Mouse (Mus musculus): ENCODE data around the gene Samd14. TPM values are rescaled to one million over a fixed set of nuclear protein-coding genes. Genes with fewer than 3 reads are reported as not detected.

Gene Samd14
- polyA plus RNA-seq, 1 experiment from 2014 or later = 36.7 TPM

DNA sequence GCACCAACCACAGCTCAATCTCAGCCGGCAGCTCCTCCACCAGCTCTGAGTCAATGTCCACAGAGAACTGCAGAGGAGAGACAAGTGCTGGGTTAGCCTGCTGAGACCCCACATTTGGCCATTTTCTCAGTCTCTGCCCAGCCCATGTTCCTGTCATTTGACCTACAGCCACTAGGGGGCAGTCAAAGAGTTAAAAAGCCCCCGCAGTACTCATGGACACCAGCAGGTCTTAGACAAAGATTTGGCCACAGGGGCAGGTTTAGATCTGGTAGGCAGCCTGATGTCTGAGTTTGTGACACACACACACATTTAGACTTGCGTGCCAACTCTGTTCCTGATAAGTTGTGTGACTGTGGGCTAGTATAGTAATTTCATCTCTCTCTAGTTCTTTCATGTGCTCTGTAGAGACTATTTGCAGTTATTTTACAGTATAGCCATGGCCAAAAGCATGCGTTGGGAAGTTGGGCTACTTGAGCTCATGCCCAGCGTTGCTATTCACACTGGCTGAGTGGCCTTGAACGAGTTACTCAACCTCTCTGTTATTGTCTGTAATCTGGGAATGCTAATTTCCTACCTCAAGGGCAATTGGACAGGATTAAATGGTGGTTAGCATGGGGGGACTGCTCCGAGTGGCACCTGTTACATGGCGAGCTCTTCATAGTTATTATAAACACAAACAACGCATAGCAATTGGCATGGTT lies 37.5 kb downstream of the Samd14 start:
- WGBS = 63% methylated on average over 9 of the region's 9 CpGs
- Histone ChIP-seq H3K9me3 (no peaks in the 10 kb centered on the region), H3K36me3 (replicated peaks) (0 out of 2 replicates have a peak, but pooled peaks cover 5% of the 10 kb centered on the region), H3K4me1 (peaks cover 6% of the 10 kb centered on the region; the same call in 1 of the 2 replicates), H3K27me3 (ENCODE audit: poor library complexity, severe bottlenecking) (peaks cover 16% of the 10 kb centered on the region; the same call in 1 of the 2 replicates), H3K27ac (no peak overlapping the region), H3K4me3 (no peak overlapping the region)
- DNase-seq (ENCODE audit: extremely low spot score, low spot score) = peak; percentile 68

DNA sequence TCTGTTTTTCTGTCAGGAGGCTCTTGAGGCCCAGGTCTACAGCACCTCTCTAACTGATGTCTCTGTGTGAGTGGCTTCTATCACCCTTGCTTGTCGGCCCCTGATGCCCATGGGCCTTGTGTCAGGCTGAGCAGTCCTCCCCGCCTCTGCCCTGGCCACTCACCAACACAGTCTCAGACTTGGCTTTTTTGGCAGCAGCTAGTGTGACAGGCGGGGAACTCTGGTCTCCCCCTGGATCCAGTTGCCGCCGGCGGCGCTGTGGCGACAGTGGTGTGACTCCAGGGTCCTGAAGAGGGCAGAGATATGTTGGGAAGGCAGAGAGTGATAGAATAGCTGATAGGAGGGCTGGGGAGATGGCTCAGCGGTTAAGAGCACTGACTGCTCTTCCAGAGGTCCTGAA lies 43.4 kb downstream of the Samd14 start:
- Histone ChIP-seq H3K4me3 (no peak overlapping the region), H3K27ac (no peak overlapping the region), H3K27me3 (ENCODE audit: poor library complexity, severe bottlenecking) (peaks cover 27% of the 10 kb centered on the region), H3K36me3 (replicated peaks) (peaks cover 15% of the 10 kb centered on the region; the same call in 1 of the 2 replicates), H3K4me1 (peaks cover 20% of the 10 kb centered on the region), H3K9me3 (no peaks in the 10 kb centered on the region)
- DNase-seq (ENCODE audit: extremely low spot score, low spot score) = no peak
- 78% methylated on average over 9 of the region's 9 CpGs for WGBS

DNA sequence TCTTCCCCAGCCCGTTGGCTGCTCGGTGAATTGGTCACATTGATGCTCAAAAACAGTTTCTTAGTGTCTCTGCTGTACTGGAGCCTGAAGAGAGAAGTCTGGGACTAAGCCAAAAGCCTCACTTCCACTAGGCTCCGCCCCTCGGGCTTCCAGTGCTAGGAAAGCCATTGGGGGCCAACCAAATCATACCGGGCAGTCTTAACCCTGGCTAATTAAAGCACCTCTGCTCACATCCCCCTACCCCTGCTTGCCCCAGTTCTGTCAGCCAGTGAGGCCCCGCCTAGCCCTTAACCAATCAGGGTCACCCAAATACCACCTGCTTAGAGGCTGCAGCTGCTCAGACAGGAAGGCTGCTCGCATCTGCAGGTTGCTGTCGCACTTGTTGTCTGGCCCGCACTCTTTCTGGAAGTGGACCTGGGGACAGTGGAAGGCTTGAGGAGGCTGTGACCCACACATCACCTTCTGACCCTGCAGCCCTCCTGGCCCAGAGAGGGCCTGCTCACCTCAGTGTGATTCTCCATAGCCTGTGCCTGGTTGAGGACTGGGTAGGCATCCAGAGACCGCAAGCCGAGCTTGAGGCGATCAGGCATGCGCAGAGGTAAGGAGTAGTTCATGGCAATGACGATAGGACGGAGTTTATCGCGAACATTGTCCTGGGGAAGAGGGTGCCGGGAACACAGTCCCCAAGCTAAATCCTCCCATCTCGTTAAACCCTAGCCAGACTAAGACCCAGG lies 47.3 kb downstream of the Samd14 start:
- Histone ChIP-seq H3K36me3 (replicated peaks) (peaks cover 10% of the 10 kb centered on the region; the same call in 1 of the 2 replicates), H3K4me1 (peaks cover 21% of the 10 kb centered on the region), H3K9me3 (no peaks in the 10 kb centered on the region), H3K27ac (peak overlapping the region; percentile 54), H3K27me3 (ENCODE audit: poor library complexity, severe bottlenecking) (peaks cover 30% of the 10 kb centered on the region), H3K4me3 (peak overlapping the region; percentile 42)
- WGBS = 19% methylated on average over 19 of the region's 19 CpGs
- DNase-seq (ENCODE audit: extremely low spot score, low spot score) = peak; percentile 34

DNA sequence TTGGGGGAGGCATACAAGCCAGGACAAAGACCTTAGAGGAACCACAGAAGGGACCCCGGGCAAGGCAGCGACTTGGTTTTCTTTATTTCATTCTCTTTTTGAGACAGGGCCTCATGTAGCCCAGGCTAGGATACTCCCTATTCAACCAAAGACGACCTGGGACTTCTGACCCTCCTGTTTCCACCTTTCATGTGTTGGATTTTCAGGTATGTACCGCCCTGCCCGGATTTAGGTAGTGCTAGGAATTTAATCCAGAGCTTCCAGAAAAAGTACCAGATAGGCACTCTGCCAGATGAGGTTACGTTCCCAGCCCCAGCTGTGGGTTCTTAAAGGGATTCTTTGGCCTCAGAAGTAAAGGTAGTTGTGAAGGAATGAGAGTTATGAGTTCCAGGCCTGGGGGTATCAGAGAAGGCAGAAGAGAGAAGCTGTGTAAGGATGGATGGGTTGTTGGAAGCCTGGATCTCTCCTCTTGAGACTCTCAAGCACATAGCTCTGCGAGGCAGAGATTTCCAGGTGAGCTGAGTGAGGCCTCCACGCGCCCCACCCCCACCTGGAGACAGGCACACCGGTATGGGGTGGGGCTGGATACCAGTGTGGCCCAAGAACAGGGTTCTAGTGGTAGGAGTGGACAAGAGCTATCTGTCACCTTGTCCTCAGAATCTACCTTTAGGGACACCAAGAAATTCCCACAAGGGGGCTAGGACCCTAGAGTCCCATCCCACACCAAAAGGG lies 59.7 kb downstream of the Samd14 start:
- Histone ChIP-seq H3K27me3 (ENCODE audit: poor library complexity, severe bottlenecking) (peaks cover 10% of the 10 kb centered on the region), H3K4me1 (peaks cover 33% of the 10 kb centered on the region), H3K9me3 (no peaks in the 10 kb centered on the region), H3K36me3 (replicated peaks) (peaks cover 8% of the 10 kb centered on the region), H3K27ac (0 out of 2 replicates have a peak overlapping the region, but pooled peaks have one; percentile 20), H3K4me3 (no peak overlapping the region)
- DNase-seq (ENCODE audit: extremely low spot score, low spot score) = no peak
- 90% methylated on average over 10 of the region's 10 CpGs for WGBS

DNA sequence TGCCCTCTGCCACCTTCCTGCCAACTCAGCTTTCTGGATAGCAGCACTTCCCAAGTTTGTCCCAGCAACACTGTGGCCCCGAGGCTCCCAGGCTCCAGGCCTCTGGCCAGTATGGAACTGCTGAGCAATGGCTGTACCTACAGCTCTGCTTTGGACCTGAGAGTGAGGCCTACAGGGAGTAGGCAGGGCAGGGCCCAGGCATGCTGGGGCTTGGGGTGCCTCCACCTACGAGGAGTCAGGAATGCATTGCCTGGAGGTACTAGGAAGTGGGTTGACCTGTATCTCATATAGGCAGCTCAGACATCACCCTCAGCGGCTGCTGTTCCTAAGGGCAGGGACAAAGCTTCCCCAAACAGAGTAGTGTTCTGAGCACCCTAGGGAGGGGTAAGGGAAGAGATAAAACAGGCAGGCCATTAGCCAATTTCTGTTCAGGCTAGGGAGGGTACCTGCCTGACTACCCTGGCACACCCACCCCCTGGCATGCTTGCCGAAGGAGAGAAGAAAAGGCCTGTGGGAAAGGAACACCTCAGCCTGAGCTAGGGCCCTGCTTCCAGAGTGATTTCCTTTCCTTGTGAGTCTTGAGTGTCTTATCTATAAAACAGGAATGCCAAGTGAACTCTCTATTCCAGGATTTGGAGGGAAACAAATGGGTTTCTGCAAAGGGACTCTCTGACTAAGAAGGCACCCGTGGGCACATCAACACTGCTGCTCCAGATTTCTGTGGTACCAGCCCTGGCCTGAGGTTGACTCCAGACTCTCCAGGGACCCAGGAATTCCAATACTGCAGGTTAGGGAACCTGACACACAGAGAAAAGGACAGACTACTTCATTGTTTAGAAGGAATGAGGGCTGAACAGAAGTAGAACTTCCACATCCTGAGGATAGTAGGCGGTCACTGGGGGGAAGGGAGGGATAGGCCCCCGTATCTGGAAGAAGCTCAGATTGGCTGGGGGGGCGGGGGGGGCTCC lies 60.7 kb downstream of the Samd14 start:
- peaks cover 21% of the 10 kb centered on the region for H3K27me3 ChIP-seq (ENCODE audit: poor library complexity, severe bottlenecking)
- WGBS = 69% methylated on average over 8 of the region's 8 CpGs
- peaks cover 43% of the 10 kb centered on the region for H3K4me1 ChIP-seq
- H3K9me3 ChIP-seq = no peaks in the 10 kb centered on the region
- peaks cover 8% of the 10 kb centered on the region for H3K36me3 ChIP-seq (replicated peaks)
- no peak overlapping the region for H3K4me3 ChIP-seq
- no peak for DNase-seq (ENCODE audit: extremely low spot score, low spot score)
- H3K27ac ChIP-seq = 0 out of 2 replicates have a peak overlapping the region, but pooled peaks have one; percentile 21

DNA sequence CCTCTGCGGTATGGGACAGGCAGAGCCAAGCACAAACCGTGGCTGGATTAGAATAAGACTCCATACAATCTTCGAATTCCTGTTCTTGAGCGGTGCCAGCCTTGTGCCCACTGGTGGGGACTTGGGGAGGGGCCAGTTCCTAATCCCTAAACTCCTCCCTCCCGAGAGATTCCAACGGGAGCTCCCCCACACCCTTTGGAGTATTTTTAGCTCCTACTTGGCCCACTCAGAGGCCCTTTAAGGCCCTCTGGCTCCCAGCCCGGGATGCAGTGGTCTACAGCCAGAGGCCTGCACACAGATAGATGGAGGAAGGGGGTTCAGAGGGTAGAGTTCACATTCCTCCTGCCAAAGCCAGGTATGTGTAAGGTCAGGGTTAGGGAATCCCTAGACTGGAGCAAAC lies 61.6 kb downstream of the Samd14 start:
- H3K36me3 ChIP-seq (replicated peaks) = 0 out of 2 replicates have a peak, but pooled peaks cover 3% of the 10 kb centered on the region
- no peak overlapping the region for H3K4me3 ChIP-seq
- WGBS = 53% methylated on average over 7 of the region's 7 CpGs
- H3K9me3 ChIP-seq = no peaks in the 10 kb centered on the region
- H3K27me3 ChIP-seq (ENCODE audit: poor library complexity, severe bottlenecking) = peaks cover 29% of the 10 kb centered on the region
- DNase-seq (ENCODE audit: extremely low spot score, low spot score) = no peak
- peaks cover 52% of the 10 kb centered on the region for H3K4me1 ChIP-seq
- 0 out of 2 replicates have a peak overlapping the region, but pooled peaks have one; percentile 51 for H3K27ac ChIP-seq

DNA sequence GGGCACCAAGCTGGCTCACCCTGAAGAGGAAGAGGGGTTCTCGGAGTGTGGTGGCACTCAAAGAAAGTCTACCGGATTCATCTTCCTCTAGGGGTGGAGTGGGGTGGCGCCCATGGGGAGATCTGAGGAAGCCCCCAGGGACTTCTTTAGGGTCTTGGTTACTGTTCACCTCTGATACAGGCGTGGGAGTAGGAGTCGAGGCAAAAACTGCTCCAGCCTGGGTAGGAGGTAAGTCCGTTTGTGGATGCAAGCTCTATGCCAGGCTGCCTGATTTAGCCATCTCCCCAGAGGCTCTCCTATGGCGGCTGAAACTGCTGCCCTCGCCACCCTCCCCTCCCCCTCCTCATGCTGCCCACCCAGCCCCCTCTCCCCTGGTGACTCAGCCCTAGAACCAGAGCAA lies 62.5 kb downstream of the Samd14 start:
- H3K9me3 ChIP-seq = no peaks in the 10 kb centered on the region
- H3K27ac ChIP-seq = no peak overlapping the region

DNA sequence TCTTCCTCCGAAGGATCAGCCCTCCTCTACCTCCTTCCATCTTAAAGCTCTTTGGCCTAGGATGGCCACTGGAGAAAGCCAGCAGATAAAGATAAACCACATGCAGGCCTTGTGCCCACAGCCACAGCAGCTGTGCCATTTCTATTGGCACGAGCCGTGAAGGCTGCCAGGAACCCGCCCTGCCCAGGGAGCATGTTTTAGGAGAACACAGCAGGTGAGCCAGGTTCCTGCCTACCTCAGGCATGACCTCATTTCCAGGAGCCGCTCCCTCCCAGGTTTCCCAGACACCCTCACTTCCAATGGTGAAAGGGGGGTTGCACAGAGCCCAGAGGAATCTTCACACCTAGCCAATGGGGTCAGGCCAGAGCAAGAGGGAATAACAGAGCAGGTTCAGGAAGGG lies 63.1 kb downstream of the Samd14 start:
- Histone ChIP-seq H3K27me3 (ENCODE audit: poor library complexity, severe bottlenecking) (peaks cover 44% of the 10 kb centered on the region), H3K36me3 (replicated peaks) (no peaks in the 10 kb centered on the region), H3K27ac (no peak overlapping the region), H3K9me3 (no peaks in the 10 kb centered on the region), H3K4me3 (no peak overlapping the region), H3K4me1 (peaks cover 65% of the 10 kb centered on the region)
- no peak for DNase-seq (ENCODE audit: extremely low spot score, low spot score)
- 78% methylated on average over 5 of the region's 5 CpGs for WGBS

More for the DNA sequence above, 62.5 kb downstream of the Samd14 start:
- H3K4me1 ChIP-seq = peaks cover 60% of the 10 kb centered on the region
- H3K4me3 ChIP-seq = no peak overlapping the region
- WGBS = 72% methylated on average over 8 of the region's 8 CpGs
- no peaks in the 10 kb centered on the region for H3K36me3 ChIP-seq (replicated peaks)
- no peak for DNase-seq (ENCODE audit: extremely low spot score, low spot score)
- peaks cover 38% of the 10 kb centered on the region for H3K27me3 ChIP-seq (ENCODE audit: poor library complexity, severe bottlenecking)

DNA sequence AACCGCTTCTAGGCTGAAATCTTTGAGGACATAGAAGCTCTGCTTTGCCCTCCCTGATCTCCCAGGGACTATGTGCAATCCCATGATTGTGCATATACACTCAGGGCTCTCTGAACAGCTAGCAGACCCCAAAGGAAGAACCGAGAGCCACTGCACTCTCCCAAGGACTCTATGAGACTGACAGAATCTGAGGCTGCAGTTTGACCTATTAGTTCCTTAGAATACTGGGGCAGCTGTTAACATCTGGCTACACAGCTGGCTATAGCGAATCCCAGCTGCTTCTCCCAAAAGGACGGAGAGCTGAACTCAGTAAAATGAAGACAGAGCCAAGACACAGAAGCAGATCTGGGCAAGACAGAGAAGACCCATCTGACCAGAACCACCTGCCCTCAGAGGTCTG lies 64.2 kb downstream of the Samd14 start:
- Histone ChIP-seq H3K4me1 (peaks cover 72% of the 10 kb centered on the region), H3K9me3 (no peaks in the 10 kb centered on the region), H3K27ac (no peak overlapping the region), H3K36me3 (replicated peaks) (no peaks in the 10 kb centered on the region), H3K4me3 (no peak overlapping the region), H3K27me3 (ENCODE audit: poor library complexity, severe bottlenecking) (peaks cover 55% of the 10 kb centered on the region)
- no peak for DNase-seq (ENCODE audit: extremely low spot score, low spot score)
- WGBS = 80% methylated on average over 4 of the region's 4 CpGs

DNA sequence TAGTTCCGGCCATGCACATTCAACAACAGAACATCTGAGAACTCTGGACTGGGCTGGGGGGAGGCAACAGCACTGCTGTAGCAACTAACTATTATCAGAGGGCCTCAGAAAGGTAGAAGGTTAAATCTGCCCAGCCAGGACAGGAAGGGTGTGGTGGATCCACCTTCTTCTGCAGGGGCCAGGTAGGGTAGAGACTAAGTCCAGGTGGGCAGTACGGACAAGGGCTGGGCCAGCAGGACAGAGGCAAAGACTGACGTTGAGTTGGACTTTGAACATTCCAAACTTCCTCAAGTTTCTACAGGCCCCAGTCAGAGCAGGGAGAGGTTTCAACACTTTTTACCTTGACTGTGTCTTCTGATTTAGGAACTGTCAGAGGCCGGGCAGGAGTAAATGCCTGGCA lies 65.0 kb downstream of the Samd14 start:
- peaks cover 63% of the 10 kb centered on the region for H3K27me3 ChIP-seq (ENCODE audit: poor library complexity, severe bottlenecking)
- peaks cover 78% of the 10 kb centered on the region for H3K4me1 ChIP-seq
- no peak for DNase-seq (ENCODE audit: extremely low spot score, low spot score)
- WGBS = 78% methylated on average over 4 of the region's 4 CpGs
- no peaks in the 10 kb centered on the region for H3K36me3 ChIP-seq (replicated peaks)
- H3K27ac ChIP-seq = no peak overlapping the region
- H3K9me3 ChIP-seq = no peaks in the 10 kb centered on the region
- H3K4me3 ChIP-seq = no peak overlapping the region

DNA sequence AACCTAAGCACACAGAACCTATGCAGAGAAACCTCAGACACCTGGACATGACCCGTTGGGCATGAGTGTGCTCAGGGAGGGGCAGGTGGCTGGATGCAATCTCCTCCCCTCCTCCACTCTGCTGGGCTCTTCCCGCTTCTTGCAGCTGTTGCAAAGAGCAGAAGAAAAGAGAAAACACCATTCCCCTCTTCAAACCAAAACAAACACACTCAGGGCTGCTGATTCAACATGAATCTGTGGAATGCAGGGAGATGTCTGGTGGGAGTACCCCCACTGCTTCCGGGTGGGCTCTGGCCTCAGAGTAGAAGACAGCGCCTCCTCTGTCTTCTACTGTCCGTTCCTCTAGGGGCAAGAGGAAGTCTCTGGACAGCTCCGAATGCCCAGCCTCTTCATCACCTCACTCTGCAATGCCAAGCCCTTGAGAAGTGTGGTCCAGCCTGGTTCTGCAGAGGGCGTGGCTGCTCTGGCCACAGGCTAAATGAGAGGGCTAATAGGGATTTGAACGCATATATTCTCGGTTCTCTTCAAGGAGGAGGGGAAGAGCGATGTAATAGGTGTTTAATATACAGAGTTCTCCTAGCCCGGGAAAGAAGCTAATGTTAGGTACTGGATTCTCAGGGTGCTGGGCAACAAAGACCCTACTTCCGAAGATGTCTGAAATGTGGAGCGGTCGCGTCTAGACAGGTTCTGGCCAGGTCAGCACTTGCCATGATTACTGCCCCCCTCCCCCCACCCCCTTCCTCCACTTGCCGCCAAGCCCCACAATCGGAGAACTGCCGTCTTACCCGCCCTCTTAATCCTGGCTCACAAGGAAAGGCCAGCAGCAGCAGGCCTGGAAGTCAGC lies 65.7 kb downstream of the Samd14 start:
- WGBS = 8% methylated on average over 19 of the region's 19 CpGs
- peak overlapping the region; percentile 77 for H3K27ac ChIP-seq
- peaks cover 83% of the 10 kb centered on the region for H3K4me1 ChIP-seq
- no peaks in the 10 kb centered on the region for H3K36me3 ChIP-seq (replicated peaks)
- DNase-seq (ENCODE audit: extremely low spot score, low spot score) = no peak
- H3K9me3 ChIP-seq = no peaks in the 10 kb centered on the region
- peaks cover 70% of the 10 kb centered on the region for H3K27me3 ChIP-seq (ENCODE audit: poor library complexity, severe bottlenecking)
- peak overlapping the region; percentile 58 for H3K4me3 ChIP-seq

All from forebrain, embryonic 10.5 days (tissue).